Mouse (Mus musculus) heart, embryonic 14.5 days (tissue): ENCODE data around the gene Mta3. TPM values are rescaled to one million over a fixed set of nuclear protein-coding genes. Genes with fewer than 3 reads are reported as not detected.

Source experiments
- ATAC-seq: fragments of 200-750 bp; cut with Nextera tagmentation; 2 replicates; pipeline ENCODE4 v1.8.0; 2017; ENCODE audit warnings: low read depth, moderate TSS enrichment; ENCODE audit not compliant: insufficient number of reproducible peaks, insufficient read depth, low FRiP score
- H3K27ac ChIP-seq, 2 experiments: fragments of 200-500 bp in 1 of 2; fragments of 300-500 bp in 1 of 2; sonication (generic) in 1 of 2; replicated peaks in 1 of 2; 2 replicates each; pipeline ENCODE4 v1.5.1; 2012 to 2014; ENCODE audit warnings: low read depth in 2 of 2, low read length in 2 of 2, control low read depth in 1 of 2, mild to moderate bottlenecking in 1 of 2, mixed read lengths in 1 of 2; ENCODE audit not compliant: control insufficient read depth in 1 of 2, insufficient read depth in 1 of 2
- H3K27me3 ChIP-seq: fragments of 300-500 bp; sonication (generic); 2 replicates; pipeline ENCODE4 v1.6.1; 2014; ENCODE audit warnings: mild to moderate bottlenecking, low read length, control low read depth; ENCODE audit not compliant: control insufficient read depth, insufficient read depth
- H3K36me3 ChIP-seq: fragments of 300-500 bp; sonication (generic); 2 replicates; pipeline ENCODE4 v1.6.1; 2014; ENCODE audit warnings: mild to moderate bottlenecking, control low read depth, low read length, mixed read lengths; ENCODE audit not compliant: control insufficient read depth, insufficient read depth
- H3K4me1 ChIP-seq, 2 experiments: fragments of 200-500 bp in 1 of 2; fragments of 300-500 bp in 1 of 2; sonication (generic) in 1 of 2; 2 replicates each; pipeline ENCODE4 v1.6.1; 2012 to 2014; ENCODE audit warnings: low read length in 2 of 2, control low read depth in 1 of 2, mixed read lengths in 1 of 2; ENCODE audit not compliant: control insufficient read depth in 2 of 2, insufficient read depth in 2 of 2
- H3K4me2 ChIP-seq: fragments of 300-500 bp; sonication (generic); 2 replicates; pipeline ENCODE4 v1.6.1; 2014; ENCODE audit warnings: mild to moderate bottlenecking, low read length
- H3K4me3 ChIP-seq, 2 experiments: fragments of 200-500 bp in 1 of 2; fragments of 300-500 bp in 1 of 2; sonication (generic) in 1 of 2; 2 replicates each; pipeline ENCODE4 v1.5.1; 2012 to 2014; ENCODE audit warnings: low read length in 2 of 2, mild to moderate bottlenecking in 2 of 2, control low read depth in 1 of 2, low read depth in 1 of 2, moderate library complexity in 1 of 2; ENCODE audit not compliant: control insufficient read depth in 1 of 2, insufficient read depth in 1 of 2
- H3K9ac ChIP-seq: fragments of 300-500 bp; sonication (generic); 2 replicates; pipeline ENCODE4 v1.6.1; 2014; ENCODE audit warnings: mild to moderate bottlenecking, low read length
- H3K9me3 ChIP-seq: fragments of 300-500 bp; sonication (generic); 2 replicates; pipeline ENCODE4 v1.6.1; 2016; ENCODE audit warnings: low read length, control low read depth; ENCODE audit not compliant: control insufficient read depth
- WGBS: fragments of 180-500 bp; shearing (Covaris S2); extraction: QIAGEN DNeasy Blood & Tissue Kit; methylation state at CpG from one replicate; pipeline ENCODE4 v1.1.7; 2014; 5-methylcytosine and 5-hydroxymethylcytosine counted together
- polyA plus RNA-seq: library from polyadenylated mRNA; unstranded; fragments of >200 nt; fragmentation: Nextera tagmentation; extraction: Ambion mirVana; gene quantifications from 2 replicates; pipeline ENCODE4 v1.2.1, GENCODE M21; 2014

Gene Mta3
- polyA plus RNA-seq, 1 experiment from 2014 or later, result 37.0 TPM

DNA sequence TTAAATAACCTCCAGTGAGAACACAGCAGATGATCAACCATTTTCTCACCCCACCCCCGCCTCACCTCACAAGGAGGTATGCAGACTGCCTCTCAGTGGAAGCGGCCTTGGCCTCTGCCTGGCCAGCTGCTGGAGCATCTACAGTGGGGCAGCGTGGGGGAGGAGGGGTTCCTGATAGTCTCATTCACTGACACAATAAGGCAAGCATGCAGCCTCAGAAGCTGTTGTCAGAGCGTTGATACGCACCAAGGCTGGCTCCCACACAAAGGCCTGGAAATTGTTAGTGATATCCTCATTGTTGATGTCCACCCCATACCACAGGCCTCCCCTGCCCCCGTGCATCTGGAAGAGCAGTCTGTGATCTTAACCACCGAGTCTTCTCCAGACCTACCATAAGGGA, 137.8 kb downstream of the Mta3 start:
- Histone ChIP-seq H3K4me1 (peaks cover 8 to 9% of the 10 kb centered on the region in 2 experiments; a peak in 2 of 4 replicates), H3K36me3 (no peaks in the 10 kb centered on the region), H3K4me2 (no peak overlapping the region), H3K9ac (no peak overlapping the region), H3K27ac (0 out of 4 replicates have a peak overlapping the region, but pooled peaks of 1 of the 2 experiments have one; percentile 19), H3K4me3 (no peak overlapping the region), H3K27me3 (no peaks in the 10 kb centered on the region), H3K9me3 (no peaks in the 10 kb centered on the region)
- 17% methylated on average over 7 of the region's 7 CpGs for WGBS
- ATAC-seq, result 0 out of 2 replicates have a peak, but pooled peaks have one; percentile 47

GRCm38 (mm10) chr17:83845538-83845937, 139.6 kb downstream of the Mta3 start:
- Histone ChIP-seq H3K4me3 (no peak overlapping the region), H3K27me3 (no peaks in the 10 kb centered on the region), H3K9me3 (no peaks in the 10 kb centered on the region), H3K4me1 (peaks cover 8 to 9% of the 10 kb centered on the region in 2 experiments; a peak in 2 of 4 replicates), H3K4me2 (no peak overlapping the region), H3K36me3 (no peaks in the 10 kb centered on the region), H3K9ac (no peak overlapping the region), H3K27ac (no peak overlapping the region)
- WGBS, result 79% methylated on average over 7 of the region's 8 CpGs
- no peak for ATAC-seq

DNA sequence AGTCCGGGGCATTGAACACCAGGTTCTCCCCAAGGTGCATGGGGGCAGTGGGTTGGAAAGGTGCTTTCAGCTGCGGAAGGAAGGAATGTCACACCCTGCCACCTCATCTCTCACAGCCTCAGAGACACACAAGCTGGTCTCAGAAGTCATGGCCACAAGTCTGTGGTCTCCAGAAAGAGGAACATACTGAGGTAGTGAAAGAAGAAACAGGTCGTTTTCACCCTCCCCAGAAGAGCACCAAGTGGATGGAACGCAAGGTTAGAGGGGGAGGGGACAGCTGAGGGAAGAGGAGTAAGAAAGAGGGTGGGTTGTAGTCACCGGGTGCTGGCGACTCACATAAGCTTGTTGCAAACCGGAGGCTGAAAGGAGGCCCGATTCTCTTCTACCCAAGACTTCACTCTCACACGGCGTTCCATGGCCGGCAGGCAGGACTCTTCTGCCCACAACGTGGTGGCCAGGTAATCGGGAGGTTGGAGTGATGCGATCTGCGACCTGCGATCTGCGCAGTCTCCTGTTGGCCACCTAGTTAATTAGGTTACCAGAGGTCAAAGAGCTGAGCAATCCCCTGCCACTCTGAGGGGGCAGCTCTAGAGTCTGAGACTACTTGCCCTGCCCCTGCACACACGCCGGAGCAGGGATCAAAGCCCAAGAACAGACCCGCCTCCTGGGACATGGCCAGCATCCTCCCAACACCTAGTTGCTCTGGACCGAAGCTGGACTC, 140.5 kb downstream of the Mta3 start:
- WGBS, result 75% methylated on average over 21 of the region's 21 CpGs
- Histone ChIP-seq H3K27ac (no peak overlapping the region), H3K9ac (no peak overlapping the region), H3K4me3 (no peak overlapping the region), H3K27me3 (no peaks in the 10 kb centered on the region), H3K9me3 (no peaks in the 10 kb centered on the region), H3K4me2 (no peak overlapping the region), H3K4me1 (peaks cover 8 to 9% of the 10 kb centered on the region in 2 experiments; a peak in 2 of 4 replicates), H3K36me3 (no peaks in the 10 kb centered on the region)
- ATAC-seq, result no peak

GRCm38 (mm10) chr17:83847100-83847499, 141.1 kb downstream of the Mta3 start:
- Histone ChIP-seq H3K4me3 (no peak overlapping the region), H3K36me3 (no peaks in the 10 kb centered on the region), H3K9me3 (no peaks in the 10 kb centered on the region), H3K27me3 (no peaks in the 10 kb centered on the region), H3K4me1 (peaks cover 8 to 9% of the 10 kb centered on the region in 2 experiments; a peak in 2 of 4 replicates), H3K27ac (no peak overlapping the region), H3K9ac (no peak overlapping the region), H3K4me2 (no peak overlapping the region)
- whole genome bisulfite sequencing, result 75% methylated on average over 6 of the region's 6 CpGs
- ATAC-seq, result no peak

- H3K27me3 ChIP-seq, result no peaks in the 10 kb centered on the region
- ATAC-seq, result no peak
- no peak within 1 kb of the TSS for H3K9ac ChIP-seq
- peaks cover 8 to 9% of the 10 kb centered on the region in 2 experiments; a peak in 2 of 4 replicates for H3K4me1 ChIP-seq
- no peaks in the 10 kb centered on the region for H3K9me3 ChIP-seq
- no peak within 1 kb of the TSS for H3K4me2 ChIP-seq
- no peaks in the 10 kb centered on the region for H3K36me3 ChIP-seq
- H3K4me3 ChIP-seq, result no peak within 1 kb of the TSS
- no peak within 1 kb of the TSS for H3K27ac ChIP-seq
- 72% methylated on average over 3 of the region's 3 CpGs for WGBS
Observed at GRCm38 (mm10) chr17:83847815-83848214, 141.9 kb downstream of the Mta3 start, which contains the start of gene Haao. Haao (minus strand) TSS chr17:83847963.

GRCm38 (mm10) chr17:83848482-83848881, 142.5 kb downstream of the Mta3 start:
- no peak for ATAC-seq
- no peaks in the 10 kb centered on the region for H3K27me3 ChIP-seq
- no peaks in the 10 kb centered on the region for H3K9me3 ChIP-seq
- H3K36me3 ChIP-seq, result no peaks in the 10 kb centered on the region
- no peak overlapping the region for H3K27ac ChIP-seq
- H3K4me3 ChIP-seq, result no peak overlapping the region
- no peak overlapping the region for H3K4me2 ChIP-seq
- WGBS, result 59% methylated on average over 4 of the region's 4 CpGs
- H3K4me1 ChIP-seq, result peaks cover 2 to 7% of the 10 kb centered on the region in 2 experiments; a peak in 2 of 4 replicates
- H3K9ac ChIP-seq, result no peak overlapping the region

DNA sequence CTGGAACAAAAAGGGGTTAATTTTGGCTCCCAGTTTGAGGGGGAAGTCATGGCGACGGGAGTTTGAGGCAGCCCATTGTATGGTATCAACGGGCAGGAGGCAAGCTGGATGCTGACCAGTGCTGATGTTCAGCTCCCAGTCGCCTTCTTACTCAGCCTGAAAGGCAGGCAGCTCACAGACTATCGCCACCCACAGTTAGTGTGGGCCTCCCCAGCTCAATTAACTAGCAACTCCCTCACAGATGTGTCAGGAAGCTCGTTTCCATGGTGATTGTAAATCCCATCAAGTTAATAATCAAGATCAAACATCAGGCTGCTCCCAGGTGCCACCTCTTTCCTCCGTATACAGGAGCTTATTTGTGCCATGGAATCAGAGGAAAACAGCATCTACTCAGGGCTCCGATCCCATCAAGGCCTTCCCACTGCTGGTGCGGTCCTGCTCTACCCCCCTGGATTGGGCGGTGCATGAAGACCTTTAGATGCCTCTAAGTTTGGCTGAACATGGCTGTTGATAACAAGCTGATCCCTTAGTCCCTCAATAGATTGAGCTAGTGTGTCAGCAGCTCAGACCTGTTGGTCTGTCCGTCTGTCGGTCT, 143.2 kb downstream of the Mta3 start:
- WGBS, result 62% methylated on average over 12 of the region's 12 CpGs
- no peak for ATAC-seq
- Histone ChIP-seq H3K4me1 (peaks cover 0 to under 1% of the 10 kb centered on the region in 2 experiments; a peak in 1 of 4 replicates), H3K4me3 (no peak overlapping the region), H3K27ac (no peak overlapping the region), H3K9ac (no peak overlapping the region), H3K36me3 (no peaks in the 10 kb centered on the region), H3K4me2 (no peak overlapping the region), H3K27me3 (no peaks in the 10 kb centered on the region), H3K9me3 (no peaks in the 10 kb centered on the region)
